Mouse (Mus musculus): Measurements from ENCODE around the gene Alox12e.
"Not testable (repeated sequence)": the region's sequence is repeated elsewhere in the genome, so short reads cannot be mapped to it uniquely, and the experiment has no call there.

Gene Alox12e

DNA sequence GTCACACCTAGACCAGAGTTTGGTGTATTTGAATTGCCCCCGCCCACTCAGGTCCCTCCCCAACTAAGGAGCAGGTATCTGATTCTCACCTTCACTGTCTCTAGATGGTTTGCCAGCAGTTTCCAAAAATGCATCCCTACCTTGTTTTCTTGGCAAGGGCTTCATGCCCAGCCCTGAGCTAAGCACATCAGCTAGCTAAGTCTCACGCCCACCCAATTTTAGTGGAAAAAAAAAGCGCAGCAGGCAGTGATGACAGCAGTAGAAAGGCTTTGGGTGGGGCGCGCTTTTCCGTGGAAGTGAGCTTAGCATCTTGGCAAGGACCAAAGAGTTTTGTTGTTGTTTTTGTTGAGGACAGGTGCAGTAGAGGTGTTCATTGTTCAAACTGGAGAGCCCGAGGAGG is at the start of gene Alox12e:
Alox12e (minus strand) TSS at position 101 of the 400 bp plus-strand sequence.
- DNase-seq (ENCODE audit: low spot score): no peak

GRCm38 (mm10) chr11:70368626-70369025 is 46.2 kb upstream of the Alox12e start:
- not testable (repeated sequence) for DNase-seq (ENCODE audit: low spot score)

DNA sequence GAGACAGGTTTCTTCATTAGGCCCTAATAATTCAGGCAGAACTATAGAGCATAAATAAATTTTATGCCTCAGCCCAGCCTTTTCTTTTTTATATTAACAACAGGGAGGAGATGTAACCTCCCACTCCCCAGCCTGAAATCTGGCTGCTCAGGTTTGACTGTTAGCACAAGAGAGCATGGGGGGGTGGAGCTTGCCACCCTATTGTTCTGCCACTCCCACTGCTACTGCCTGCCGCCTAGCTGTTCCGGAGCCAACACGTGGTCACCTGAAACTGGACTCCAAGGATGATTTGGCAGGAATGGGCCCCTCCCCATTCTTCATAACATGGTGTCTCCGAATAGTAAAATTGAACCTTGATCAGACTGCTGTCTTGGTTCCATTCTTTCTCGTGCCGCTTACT is 45.3 kb upstream of the Alox12e start:
- not testable (repeated sequence) for DNase-seq (ENCODE audit: low spot score)

DNA sequence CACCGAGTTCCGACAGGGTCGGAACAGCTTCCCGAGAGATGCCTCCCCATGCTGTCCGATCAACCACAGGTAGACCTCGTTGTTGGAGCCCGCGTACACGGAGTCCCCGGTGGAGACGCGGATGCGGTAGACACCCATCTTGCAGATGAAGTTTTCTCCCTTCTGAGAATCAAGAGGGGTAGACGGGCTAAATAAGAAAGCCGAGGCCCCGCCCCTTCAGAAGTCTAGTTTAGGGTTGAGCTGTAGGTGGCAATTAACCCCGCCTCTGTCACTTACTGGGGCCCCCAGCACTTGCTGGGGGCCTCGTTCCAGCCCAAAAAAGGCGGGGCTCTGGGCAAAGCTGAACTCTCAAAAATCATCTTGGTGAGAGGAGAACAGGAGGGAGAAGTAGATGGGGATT is 29.4 kb upstream of the Alox12e start, which contains the start of gene Alox15:
Alox15 (minus strand) TSS at position 164 of the 400 bp plus-strand sequence.
- no peak for DNase-seq (ENCODE audit: low spot score)

DNA sequence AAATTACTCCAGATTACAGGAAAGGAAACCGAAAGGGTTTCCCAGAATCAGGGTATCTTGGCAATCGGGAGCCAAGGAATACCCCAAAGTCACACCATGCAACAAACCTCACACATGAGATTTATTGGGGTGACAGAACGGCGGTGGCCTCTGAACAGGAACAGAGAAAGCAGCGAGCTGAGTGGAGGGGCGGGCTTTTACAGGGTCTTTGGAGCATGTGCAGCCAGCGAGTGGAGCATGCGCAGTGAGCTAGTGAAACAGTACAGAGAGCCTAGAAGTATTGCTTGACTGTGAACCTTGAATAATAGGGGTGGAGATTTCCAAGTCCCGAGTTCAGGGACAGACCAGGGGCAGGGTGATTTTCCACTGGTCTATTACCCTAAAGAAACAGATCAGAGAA is 26.2 kb upstream of the Alox12e start:
- no peak for DNase-seq (ENCODE audit: low spot score)

GRCm38 (mm10) chr11:70347861-70348260 is 25.4 kb upstream of the Alox12e start:
- no peak for DNase-seq (ENCODE audit: low spot score)

GRCm38 (mm10) chr11:70345546-70345945 is 23.1 kb upstream of the Alox12e start:
- DNase-seq (ENCODE audit: low spot score): no peak

DNA sequence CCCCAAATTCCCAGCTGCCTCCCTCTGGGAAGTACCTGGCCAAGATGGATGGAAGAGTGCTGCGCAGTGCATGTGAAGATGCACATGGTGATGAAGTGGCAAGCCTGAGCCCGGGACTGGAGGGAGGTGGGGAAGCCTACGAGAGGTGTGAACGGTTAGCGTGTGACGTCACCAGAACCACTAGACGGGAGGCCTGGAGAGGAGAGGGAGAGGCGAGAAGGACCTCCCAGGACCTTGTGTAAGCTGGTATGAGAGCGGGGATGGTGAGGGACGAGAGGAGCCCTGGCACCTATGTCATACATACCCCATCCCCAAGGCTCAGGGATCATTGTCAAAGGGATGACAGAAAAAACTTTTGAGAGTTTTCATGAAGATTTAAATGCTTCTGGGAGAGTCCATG is 22.6 kb upstream of the Alox12e start:
- no peak for DNase-seq (ENCODE audit: low spot score)

- no peak for DNase-seq (ENCODE audit: low spot score)
Observed at GRCm38 (mm10) chr11:70339481-70339880, 17.1 kb upstream of the Alox12e start.

- peak; percentile 35 for DNase-seq (ENCODE audit: low spot score)
Observed at GRCm38 (mm10) chr11:70334477-70334876, 12.0 kb upstream of the Alox12e start.

DNA sequence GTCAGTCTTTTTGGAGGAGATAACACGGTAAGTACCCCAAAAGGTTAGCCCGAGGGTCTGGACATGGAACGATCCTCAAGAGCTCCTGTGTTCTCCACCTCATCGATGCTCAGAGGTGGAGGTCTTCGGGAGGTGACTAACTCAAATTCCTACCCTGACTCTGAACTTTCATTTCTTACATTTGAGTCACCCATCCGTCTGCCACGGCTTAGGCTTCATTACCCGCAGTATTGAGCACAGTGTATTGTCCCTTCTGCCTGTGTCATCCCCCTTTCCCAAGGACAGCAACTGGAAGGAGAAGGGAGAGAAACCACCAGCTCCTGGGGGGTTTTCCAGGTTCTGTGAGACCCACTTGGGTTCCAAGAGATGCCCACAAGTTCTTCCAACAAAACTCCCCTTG is 2.3 kb upstream of the Alox12e start:
- DNase-seq (ENCODE audit: low spot score): no peak

DNA sequence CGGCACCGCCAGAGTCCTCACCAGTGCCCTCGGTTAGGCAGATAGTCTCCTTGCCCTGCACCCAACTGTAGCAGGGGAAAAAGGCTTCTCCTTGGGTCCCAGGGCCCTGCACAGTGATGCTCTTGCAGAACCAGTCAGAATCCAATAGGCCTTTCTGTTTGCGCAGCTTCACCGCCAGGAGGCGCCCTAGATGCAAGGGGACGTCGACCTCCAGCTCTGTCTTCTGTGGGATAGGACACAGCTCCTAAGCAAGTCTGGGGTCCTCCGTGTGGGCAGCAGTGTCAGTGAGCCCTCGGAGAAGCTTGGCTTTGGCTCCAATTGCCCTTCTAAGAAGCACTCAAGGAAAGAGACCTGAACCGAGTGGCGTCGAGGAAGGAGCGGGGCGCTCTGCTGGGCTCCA is 764 bp downstream of the Alox12e start:
- peak; percentile 23 for DNase-seq (ENCODE audit: low spot score)

DNA sequence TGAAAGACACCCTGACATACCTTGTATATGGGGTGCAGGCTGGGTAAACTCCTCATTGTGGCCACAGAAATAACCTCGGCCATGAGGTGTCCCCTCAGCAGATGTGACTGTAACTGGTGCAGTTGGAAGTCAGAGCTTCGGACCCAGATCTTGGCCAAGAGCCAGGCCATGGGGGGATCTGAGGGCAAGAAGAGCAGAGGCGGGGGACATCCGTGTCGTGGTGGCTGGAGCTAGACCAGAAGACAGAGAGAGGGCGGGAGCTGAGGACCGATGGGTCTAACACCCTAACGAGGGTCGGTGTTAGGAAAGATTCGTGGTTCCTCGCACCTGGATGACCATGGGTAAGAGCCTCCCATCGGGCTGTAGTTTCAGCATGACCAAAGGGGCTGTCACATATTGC is 2.8 kb downstream of the Alox12e start:
- DNase-seq (ENCODE audit: low spot score): no peak

- no peak for DNase-seq (ENCODE audit: low spot score)
Observed at GRCm38 (mm10) chr11:70313833-70314232, 8.6 kb downstream of the Alox12e start.

DNA sequence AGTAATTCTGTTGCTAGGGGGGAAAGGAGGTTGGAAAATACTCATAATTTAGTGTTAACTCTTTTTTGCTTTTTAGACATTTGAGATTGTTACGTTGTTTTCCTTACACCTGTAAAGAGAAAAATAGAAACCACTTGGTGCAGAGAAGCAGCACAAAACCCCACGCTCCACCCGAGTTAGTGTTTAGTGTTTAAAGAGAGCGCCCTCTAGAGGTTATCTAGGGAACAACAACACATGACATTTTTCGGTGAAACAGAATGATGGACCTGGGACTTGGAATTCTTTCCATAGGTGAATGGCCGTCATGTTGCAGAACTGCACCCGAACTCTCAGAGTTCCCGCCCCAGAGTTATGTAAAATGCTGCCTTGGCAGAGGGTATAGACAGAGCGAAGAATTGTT is 13.1 kb downstream of the Alox12e start:
- DNase-seq (ENCODE audit: low spot score): no peak

- DNase-seq (ENCODE audit: low spot score): no peak
Observed at GRCm38 (mm10) chr11:70308296-70308695, 14.1 kb downstream of the Alox12e start.

- DNase-seq (ENCODE audit: low spot score): no peak
Observed at GRCm38 (mm10) chr11:70306159-70306558, 16.3 kb downstream of the Alox12e start.

- DNase-seq (ENCODE audit: low spot score): no peak
Observed at GRCm38 (mm10) chr11:70302293-70302692, 20.1 kb downstream of the Alox12e start.

GRCm38 (mm10) chr11:70297836-70298454 is 24.5 kb downstream of the Alox12e start:
- DNase-seq (ENCODE audit: low spot score): no peak

- DNase-seq (ENCODE audit: low spot score): no peak
Observed at GRCm38 (mm10) chr11:70297405-70297804, 25.0 kb downstream of the Alox12e start.

DNA sequence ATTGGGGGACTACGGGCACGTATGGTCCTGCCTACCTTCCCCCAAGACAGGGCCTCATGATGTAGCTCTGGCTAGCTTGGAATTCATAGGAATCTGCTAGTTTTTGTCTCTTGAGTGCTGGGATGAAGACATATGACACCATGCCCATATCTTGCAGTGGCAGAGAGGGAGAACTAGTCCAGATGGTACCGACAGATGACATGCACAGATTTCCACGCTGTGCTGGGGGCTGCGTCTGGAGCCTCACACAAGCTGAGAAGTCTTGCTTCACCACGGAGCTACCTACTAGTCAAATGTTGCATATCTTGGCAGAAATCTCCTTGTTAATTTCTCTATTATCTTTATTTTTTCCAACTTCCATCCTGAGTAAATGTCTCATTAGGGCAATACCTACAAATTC is 28.5 kb downstream of the Alox12e start:
- DNase-seq (ENCODE audit: low spot score): no peak

DNA sequence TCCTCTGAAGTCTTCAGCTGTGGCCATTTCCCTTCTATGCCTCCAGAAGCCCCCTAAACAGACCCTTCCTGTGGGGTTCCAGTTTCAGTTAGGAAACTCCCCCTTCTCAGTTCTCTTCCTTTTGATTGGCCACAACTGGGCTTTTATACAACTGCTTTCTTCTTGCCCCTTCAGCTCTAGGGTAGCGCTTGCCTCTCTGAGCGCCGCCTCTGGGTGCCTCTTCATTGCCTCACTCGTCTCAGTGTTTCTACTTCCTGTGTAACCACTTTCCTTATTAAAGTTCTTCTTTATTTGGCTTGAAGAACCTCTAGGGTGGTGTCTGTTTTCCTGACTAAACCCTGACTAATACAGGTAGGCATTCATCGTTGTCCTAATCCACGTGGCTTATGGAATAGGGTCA is 31.2 kb downstream of the Alox12e start:
- DNase-seq (ENCODE audit: low spot score): no peak

GRCm38 (mm10) chr11:70289236-70289635 is 33.2 kb downstream of the Alox12e start:
- no peak for DNase-seq (ENCODE audit: low spot score)

DNA sequence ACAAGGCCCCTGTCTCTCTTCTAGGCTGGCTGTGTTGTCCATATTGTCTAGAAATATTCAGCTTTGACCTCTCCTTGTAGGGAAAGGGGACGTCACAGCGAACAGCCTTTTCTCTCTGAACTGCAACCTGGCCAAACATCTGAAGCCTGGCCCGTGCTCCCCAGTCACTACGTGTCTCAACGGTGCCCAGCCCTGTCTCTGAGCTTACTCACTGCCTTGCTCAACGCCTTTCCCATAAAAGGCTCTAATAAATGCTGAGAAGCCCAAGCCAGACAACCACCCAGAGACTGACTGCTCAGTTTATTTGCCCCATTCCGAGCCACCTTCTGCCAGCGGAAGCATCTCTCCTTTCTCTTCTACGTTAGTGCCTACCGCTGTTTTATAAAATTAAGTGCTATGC is 34.3 kb downstream of the Alox12e start:
- no peak for DNase-seq (ENCODE audit: low spot score)

Data from ovary, postnatal 10 days (tissue).